Mouse (Mus musculus) layer of hippocampus, adult 9-10 months (tissue): ENCODE measurements around the gene Gm20388.
"Not testable (repeated sequence)": the region's sequence is repeated elsewhere in the genome, so short reads cannot be mapped to it uniquely, and the experiment has no call there.

Experiments
- DNase-seq: peaks from one replicate; pipeline ENCODE4 v3.0.0; 2022; ENCODE audit warnings: low spot score

The Gm20388 gene

GRCm38 (mm10) chr8:123203571-123203970 is 3292.9 kb downstream of the Gm20388 start:
- DNase-seq = no peak

GRCm38 (mm10) chr8:123211876-123212275 is 3301.2 kb downstream of the Gm20388 start:
- no peak for DNase-seq

- DNase-seq = no peak
These were observed 3301.9 kb downstream of the Gm20388 start, which contains the start of the genes Chmp1a and Spata33 for GRCm38 (mm10) chr8:123212321-123213117. Gene Chmp1a (minus strand): TSS chr8:123212763. Gene Spata33 (plus strand): TSS chr8:123212832.

GRCm38 (mm10) chr8:123213118-123213772 is 3302.6 kb downstream of the Gm20388 start:
- no peak for DNase-seq

GRCm38 (mm10) chr8:123215430-123215829 is 3304.8 kb downstream of the Gm20388 start:
- no peak for DNase-seq

GRCm38 (mm10) chr8:123220917-123221316 is 3310.3 kb downstream of the Gm20388 start:
- DNase-seq = no peak

- peak; percentile 80 for DNase-seq
These were observed 3313.9 kb downstream of the Gm20388 start, which contains the start of gene Cdk10 for GRCm38 (mm10) chr8:123224278-123225266. Gene Cdk10 (plus strand): TSS chr8:123224842.

- DNase-seq = no peak
These were observed 3317.8 kb downstream of the Gm20388 start for GRCm38 (mm10) chr8:123228416-123228815.

GRCm38 (mm10) chr8:123230326-123230725 is 3319.7 kb downstream of the Gm20388 start:
- not testable (repeated sequence) for DNase-seq

GRCm38 (mm10) chr8:123231742-123232141 is 3321.1 kb downstream of the Gm20388 start:
- DNase-seq = no peak

GRCm38 (mm10) chr8:123232553-123232952 is 3321.9 kb downstream of the Gm20388 start:
- no peak for DNase-seq

- no peak for DNase-seq
These were observed 3322.7 kb downstream of the Gm20388 start for GRCm38 (mm10) chr8:123233300-123233699.

GRCm38 (mm10) chr8:123233760-123234159 is 3323.1 kb downstream of the Gm20388 start:
- DNase-seq = no peak

GRCm38 (mm10) chr8:123234918-123235519 is 3324.4 kb downstream of the Gm20388 start:
- DNase-seq = no peak

GRCm38 (mm10) chr8:123235520-123236497 is 3325.2 kb downstream of the Gm20388 start, which contains the start of gene Spata2l:
Gene Spata2l (minus strand): TSS chr8:123236233.
- no peak for DNase-seq

- DNase-seq = no peak
These were observed 3328.8 kb downstream of the Gm20388 start for GRCm38 (mm10) chr8:123239398-123239797.

- no peak for DNase-seq
These were observed 3331.7 kb downstream of the Gm20388 start for GRCm38 (mm10) chr8:123242107-123242923.

- no peak for DNase-seq
These were observed 3332.4 kb downstream of the Gm20388 start for GRCm38 (mm10) chr8:123243053-123243452.

- DNase-seq = no peak
These were observed 3333.7 kb downstream of the Gm20388 start for GRCm38 (mm10) chr8:123244382-123244781.
